Mouse (Mus musculus) B cell, adult 67 days (primary cell): ENCODE results near the gene St3gal6. TPM values are rescaled to one million over a fixed set of nuclear protein-coding genes. Genes with fewer than 3 reads are reported as not detected.

ENCODE experiments used
- total RNA-seq, 2 experiments: library from RNA; stranded (reverse); gene quantifications; 4 replicates each; pipeline ENCODE4 v1.2.4; 2023

St3gal6 gene
- 10 to 100 TPM; 66.5 to 87.5 TPM for total RNA-seq

GRCm38 (mm10) chr16:58523972-58524850 lies at the start of gene St3gal6:
Gene St3gal6 (minus strand): TSS chr16:58524243.

Other genes starting within 250 kb of the St3gal6 start
- 1 to 10 TPM in 1 of 2 experiments, under 1 TPM in 1; 0.75 to 1.5 TPM for gene Dcbld2, start 115.8 kb downstream of the St3gal6 start, total RNA-seq
- not detected for gene Gm813, start 92.7 kb upstream of the St3gal6 start, total RNA-seq
- not detected for gene E330017A01Rik, start 114.5 kb upstream of the St3gal6 start, total RNA-seq
- 10 to 100 TPM; 12.7 to 17.6 TPM for gene Cpox, start 146.0 kb upstream of the St3gal6 start, total RNA-seq
- not detected for gene Gpr15, start 194.8 kb upstream of the St3gal6 start, total RNA-seq
- gene Cldnd1, start 203.7 kb upstream of the St3gal6 start, total RNA-seq, result 10 to 100 TPM; 53.3 to 53.7 TPM
- gene Olfr172, start 238.9 kb upstream of the St3gal6 start, total RNA-seq, result not detected